Mouse (Mus musculus) embryonic stem cell, embryonic (primary cell): Measurements from ENCODE around the gene Atl3.

ENCODE experiments used
- CTCF ChIA-PET, 4 experiments: fragments of 300-600 bp in 2 of 4; fragments of 350-600 bp in 2 of 4; sonication (Branson Sonifier 250); formaldehyde crosslinking; loops; one replicate each; lab custom pipeline; 2022; ENCODE audit warnings: inconsistent platforms in 2 of 4; lab: Charles Lee
- POLR2A ChIA-PET, 4 experiments: fragments of 300-600 bp in 2 of 4; fragments of 350-600 bp in 2 of 4; sonication (Branson Sonifier 250); formaldehyde crosslinking; loops; one replicate each; lab custom pipeline; 2022; ENCODE audit warnings: antibody characterized with exemption in 4 of 4, inconsistent platforms in 1 of 4; lab: Charles Lee

Gene Atl3

GRCm38 (mm10) chr19:7564457-7564856, 70.6 kb downstream of the Atl3 start:
- ChIA-PET CTCF (interaction anchor here in 1 of 4 experiments (2.1 kb wide), 1 partner anchor 53 kb away, joined by 7 read pairs; no protein-coding TSS in a partner anchor), POLR2A (interaction anchor here in 2 of 4 experiments (1.0 to 2.9 kb wide), 7 partner anchors 9 to 45 kb away, joined by 3 to 12 read pairs (median 4); no protein-coding TSS in a partner anchor)

GRCm38 (mm10) chr19:7566826-7567225, 73.0 kb downstream of the Atl3 start:
- CTCF ChIA-PET = interaction anchor here in 2 of 4 experiments (0.6 to 1.0 kb wide), 3 partner anchors 9 to 51 kb away, joined by 3 to 9 read pairs (median 8); no protein-coding TSS in a partner anchor
- POLR2A ChIA-PET = interaction anchor here in 2 of 4 experiments (1.1 to 1.3 kb wide), 4 partner anchors 9 to 17 kb away, joined by 3 to 4 read pairs (median 3); partner anchors contain the start of gene Pla2g16 (in 2 of the 2)

- ChIA-PET POLR2A (interaction anchor here in 2 of 4 experiments (0.6 to 0.7 kb wide), 2 partner anchors 11 to 27 kb away, joined by 3 read pairs; partner anchors contain the start of gene Pla2g16 (in 1 of the 2)), CTCF (interaction anchor here in 1 of 4 experiments (0.6 kb wide), 1 partner anchor 45 kb away, joined by 3 read pairs; no protein-coding TSS in a partner anchor)
Observed at GRCm38 (mm10) chr19:7568364-7568763, 74.5 kb downstream of the Atl3 start.

GRCm38 (mm10) chr19:7569650-7570049, 75.8 kb downstream of the Atl3 start:
- ChIA-PET POLR2A (no interaction called here), CTCF (no interaction called here)

GRCm38 (mm10) chr19:7576180-7576579, 82.3 kb downstream of the Atl3 start:
- ChIA-PET POLR2A (no interaction called here), CTCF (no interaction called here)

- ChIA-PET CTCF (interaction anchor here in 2 of 4 experiments (1.0 kb wide), 2 partner anchors 40 kb away, joined by 3 to 6 read pairs; no protein-coding TSS in a partner anchor), POLR2A (interaction anchor here in 1 of 4 experiments (1.4 kb wide), 1 partner anchor 29 kb away, joined by 3 read pairs; the partner anchor contains the start of gene Lgals12)
Observed at GRCm38 (mm10) chr19:7577710-7578109, 83.9 kb downstream of the Atl3 start.

GRCm38 (mm10) chr19:7581042-7581441, 87.2 kb downstream of the Atl3 start:
- CTCF ChIA-PET = interaction anchor here in 1 of 4 experiments (0.6 kb wide), 1 partner anchor 129 kb away, joined by 3 read pairs; no protein-coding TSS in a partner anchor
- POLR2A ChIA-PET = interaction anchor here in 2 of 4 experiments (0.8 to 3.0 kb wide), 9 partner anchors 14 to 87 kb away, joined by 3 to 13 read pairs (median 4); partner anchors contain the start of genes Lgals12 (in 2 of the 2), Atl3 (in 1 of the 2) and Pla2g16 (in 1 of the 2)

GRCm38 (mm10) chr19:7583101-7583500, 89.3 kb downstream of the Atl3 start:
- CTCF ChIA-PET = interaction anchor here (0.5 to 1.4 kb wide), 10 partner anchors 11 to 1100 kb away, joined by 3 to 10 read pairs (median 4); no protein-coding TSS in a partner anchor
- POLR2A ChIA-PET = interaction anchor here (0.5 to 3.4 kb wide), 50 partner anchors 8 to 1203 kb away, joined by 3 to 57 read pairs (median 4); partner anchors contain the start of genes Pla2g16 (in 3 of the 4), Atl3 (in 2 of the 4), Lgals12 (in 2 of the 4) and Rtn3 (in 2 of the 4)

- CTCF ChIA-PET = interaction anchor here (0.5 to 1.4 kb wide), 11 partner anchors 10 to 1100 kb away, joined by 3 to 10 read pairs (median 4); no protein-coding TSS in a partner anchor
Observed at GRCm38 (mm10) chr19:7583599-7583998, 89.8 kb downstream of the Atl3 start.

GRCm38 (mm10) chr19:7585279-7585678, 91.4 kb downstream of the Atl3 start:
- ChIA-PET CTCF (no interaction called here), POLR2A (interaction anchor here in 2 of 4 experiments (0.5 to 3.4 kb wide), 9 partner anchors 10 to 1133 kb away, joined by 3 to 25 read pairs (median 6); partner anchors contain the start of genes Lgals12 (in 2 of the 2) and Pla2g16 (in 1 of the 2))

More at GRCm38 (mm10) chr19:7583599-7583998, 89.8 kb downstream of the Atl3 start:
- POLR2A ChIA-PET = interaction anchor here (0.5 to 3.4 kb wide), 47 partner anchors 8 to 1203 kb away, joined by 3 to 57 read pairs (median 4); partner anchors contain the start of genes Pla2g16 (in 3 of the 4), Atl3 (in 2 of the 4), Lgals12 (in 2 of the 4) and Rtn3 (in 2 of the 4)

GRCm38 (mm10) chr19:7585764-7586163, 91.9 kb downstream of the Atl3 start:
- ChIA-PET POLR2A (interaction anchor here in 2 of 4 experiments (0.5 to 1.7 kb wide), 8 partner anchors 10 to 1132 kb away, joined by 3 to 10 read pairs (median 6); partner anchors contain the start of gene Lgals12 (in 2 of the 2)), CTCF (no interaction called here)
